Mouse (Mus musculus) cerebellum, adult 9-11 months (tissue): ENCODE results near the gene Pomt2.

Experiments used
- DNase-seq: peaks from one replicate; pipeline ENCODE4 v3.0.0; 2022

Pomt2 gene

GRCm38 (mm10) chr12:87121918-87122589 lies 25.7 kb downstream of the Pomt2 start:
- no peak for DNase-seq

GRCm38 (mm10) chr12:87107357-87107977 lies 40.3 kb downstream of the Pomt2 start:
- DNase-seq = no peak

GRCm38 (mm10) chr12:87104796-87105195 lies 43.0 kb downstream of the Pomt2 start:
- DNase-seq = no peak

- DNase-seq = no peak
These were observed 44.3 kb downstream of the Pomt2 start for GRCm38 (mm10) chr12:87103471-87103870.

- no peak for DNase-seq
These were observed 45.6 kb downstream of the Pomt2 start, which contains the start of gene Ngb for GRCm38 (mm10) chr12:87102165-87102631. TSS of gene Ngb (minus strand) at chr12:87102539.

- no peak for DNase-seq
These were observed 47.4 kb downstream of the Pomt2 start for GRCm38 (mm10) chr12:87100331-87100730.

GRCm38 (mm10) chr12:87093671-87094070 lies 54.1 kb downstream of the Pomt2 start:
- DNase-seq = no peak

- peak; percentile 51 for DNase-seq
These were observed 54.5 kb downstream of the Pomt2 start for GRCm38 (mm10) chr12:87093249-87093648.

GRCm38 (mm10) chr12:87091916-87092315 lies 55.9 kb downstream of the Pomt2 start:
- DNase-seq = no peak

- DNase-seq = no peak
These were observed 58.1 kb downstream of the Pomt2 start for GRCm38 (mm10) chr12:87089701-87090100.

GRCm38 (mm10) chr12:87089255-87089654 lies 58.5 kb downstream of the Pomt2 start:
- no peak for DNase-seq

GRCm38 (mm10) chr12:87088331-87088730 lies 59.4 kb downstream of the Pomt2 start:
- DNase-seq = no peak

- DNase-seq = no peak
These were observed 60.5 kb downstream of the Pomt2 start for GRCm38 (mm10) chr12:87087236-87087635.

GRCm38 (mm10) chr12:87082797-87083196 lies 65.0 kb downstream of the Pomt2 start:
- no peak for DNase-seq

GRCm38 (mm10) chr12:87076610-87077009 lies 71.2 kb downstream of the Pomt2 start:
- no peak for DNase-seq

- DNase-seq = no peak
These were observed 77.2 kb downstream of the Pomt2 start for GRCm38 (mm10) chr12:87070520-87070919.

- no peak for DNase-seq
These were observed 81.3 kb downstream of the Pomt2 start for GRCm38 (mm10) chr12:87066429-87066828.

- DNase-seq = peak; percentile 54
These were observed 82.3 kb downstream of the Pomt2 start for GRCm38 (mm10) chr12:87065446-87065845.

GRCm38 (mm10) chr12:87057066-87057465 lies 90.7 kb downstream of the Pomt2 start:
- no peak for DNase-seq
